Mouse (Mus musculus): Measurements from ENCODE around the gene Ctnnb1. TPM values are rescaled to one million over a fixed set of nuclear protein-coding genes. Genes with fewer than 3 reads are reported as not detected.

Ctnnb1 gene
- polyA plus RNA-seq (2014; fragmentation: Illumina TruSeq; extraction: RNeasy Lipid Tissue Mini Kit (QIAGEN cat#74804); ENCODE audit: low read depth, low replicate concordance) = 384 TPM

DNA sequence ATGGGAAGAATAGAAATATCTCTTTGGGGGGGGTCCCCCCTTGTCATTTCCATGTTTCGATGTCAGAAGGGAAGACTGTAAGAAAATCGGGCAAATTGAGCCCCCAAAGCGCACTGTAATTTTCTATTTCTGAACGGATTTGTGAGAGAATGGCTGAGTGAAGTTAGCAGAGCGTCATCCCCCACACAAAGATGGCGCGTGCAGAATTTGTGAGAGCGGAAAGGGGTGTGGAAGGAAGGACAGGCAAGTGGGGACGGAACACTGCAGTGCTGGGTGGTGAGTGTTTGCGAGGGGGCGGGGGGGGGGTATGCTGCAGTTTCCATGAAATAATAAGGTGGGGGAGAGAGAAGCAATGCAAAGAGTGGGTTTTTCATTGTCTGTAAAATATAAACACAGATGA, at the start of gene Ctnnb1:
TSS of gene Ctnnb1 (plus strand) at position 136 of the 400 bp plus-strand sequence.

